Mouse (Mus musculus) kidney, postnatal 36 days (tissue): ENCODE measurements around the gene Inpp5k.

ENCODE experiments used
- DNase-seq, 2 experiments: peaks; one replicate each; pipeline ENCODE4 v3.0.0; 2021 to 2022; ENCODE audit warnings: mixed read lengths in 2 of 2

Gene Inpp5k

DNA sequence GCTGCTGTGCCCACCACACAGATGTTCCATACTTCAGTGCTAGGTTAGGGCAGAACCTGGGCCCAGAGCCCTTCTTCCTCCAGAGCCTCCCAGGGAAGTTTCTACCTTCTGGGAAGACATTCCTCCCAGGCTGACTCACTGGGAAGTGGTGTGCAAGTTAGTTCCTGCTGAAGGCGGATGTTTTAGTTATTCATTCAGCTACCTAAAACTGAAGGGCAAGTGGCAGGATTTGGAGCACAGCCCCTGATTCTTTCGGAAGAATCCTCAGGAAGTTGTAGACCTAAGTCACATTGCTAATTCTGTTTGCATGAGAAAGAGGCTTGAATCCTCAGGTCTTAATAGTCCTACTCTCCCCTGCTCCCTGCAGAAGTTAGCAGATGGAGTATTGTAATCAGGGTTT, 9.4 kb upstream of the Inpp5k start:
- DNase-seq = peak in 1 of 2 experiments; percentile 14

DNA sequence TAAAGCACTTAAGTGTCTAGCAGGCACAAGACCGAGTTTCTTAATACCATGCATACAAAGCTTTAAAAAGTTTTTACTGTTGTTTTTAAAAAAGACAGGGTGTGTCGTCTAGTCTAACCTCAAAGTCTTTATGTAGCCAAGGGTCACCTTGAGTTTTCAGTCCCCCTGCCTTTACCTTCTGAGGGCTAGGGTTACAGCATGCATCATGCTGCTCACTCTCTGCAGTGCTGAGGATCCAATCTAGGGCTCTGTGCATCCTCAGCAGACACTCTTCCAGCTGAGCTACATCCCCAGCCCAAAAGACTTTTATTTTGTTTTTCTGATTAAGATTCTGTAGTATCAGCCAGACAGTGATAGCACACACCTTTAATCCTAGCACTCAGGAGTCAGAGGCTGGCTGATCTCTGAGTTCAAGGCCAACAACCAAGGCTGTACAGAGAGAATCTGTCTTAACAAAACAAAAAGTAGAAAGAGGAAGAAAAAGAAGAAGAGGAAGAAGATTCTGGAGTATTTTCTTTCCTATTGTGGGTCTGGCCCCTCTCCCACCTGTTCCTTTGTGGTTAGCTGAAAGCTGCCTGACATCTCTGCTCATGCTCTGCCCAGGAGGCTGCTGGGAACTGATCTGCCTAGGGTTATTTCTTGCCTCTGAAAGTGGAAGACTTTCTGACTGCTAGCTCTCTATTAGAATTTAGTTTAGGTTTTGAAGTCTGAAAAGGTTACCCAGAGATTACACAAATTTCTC, 8.0 kb upstream of the Inpp5k start:
- DNase-seq = no peak

- DNase-seq = no peak
Measured at GRCm38 (mm10) chr11:75624102-75624554, 6.7 kb upstream of the Inpp5k start.

DNA sequence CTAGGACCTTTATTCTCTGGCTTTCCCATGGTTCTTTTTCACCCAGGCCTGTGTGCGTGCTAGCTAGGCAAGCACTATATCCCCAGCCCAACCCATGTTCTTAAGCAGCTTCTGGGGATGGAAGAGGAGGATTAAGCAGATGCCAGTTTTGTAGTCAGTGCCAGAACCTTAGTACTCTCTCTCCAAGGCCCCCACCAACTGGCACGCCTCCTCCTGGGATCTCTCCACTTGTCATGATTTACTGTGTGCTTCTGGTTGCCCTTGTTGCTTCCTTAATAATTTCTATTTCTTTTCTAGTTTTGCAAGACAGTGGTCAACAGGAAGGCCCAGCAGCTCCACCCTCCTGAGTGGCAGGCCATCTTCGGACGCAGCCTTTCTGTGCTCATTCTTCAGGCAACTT, 5.0 kb upstream of the Inpp5k start:
- DNase-seq = peak; percentile 57 to 60

DNA sequence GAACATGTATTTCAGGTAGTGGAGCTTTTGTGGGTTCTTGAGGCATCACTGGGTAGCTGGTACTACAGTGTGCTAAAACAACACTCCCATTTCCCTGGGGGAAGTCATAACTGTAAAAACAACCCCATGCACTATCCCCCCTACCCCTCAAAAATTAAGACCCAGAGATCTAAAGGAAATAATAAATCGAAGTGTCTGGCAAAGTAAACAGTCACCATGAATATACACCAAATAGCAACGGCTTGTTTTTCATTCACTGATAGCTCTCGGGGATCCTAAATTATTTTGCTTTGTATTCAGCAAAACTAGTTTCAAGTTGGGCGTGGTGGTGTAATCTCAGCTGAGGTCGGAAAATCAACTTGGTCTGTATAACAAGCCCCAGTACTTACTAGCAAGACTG, 690 bp upstream of the Inpp5k start:
- DNase-seq = no peak

DNA sequence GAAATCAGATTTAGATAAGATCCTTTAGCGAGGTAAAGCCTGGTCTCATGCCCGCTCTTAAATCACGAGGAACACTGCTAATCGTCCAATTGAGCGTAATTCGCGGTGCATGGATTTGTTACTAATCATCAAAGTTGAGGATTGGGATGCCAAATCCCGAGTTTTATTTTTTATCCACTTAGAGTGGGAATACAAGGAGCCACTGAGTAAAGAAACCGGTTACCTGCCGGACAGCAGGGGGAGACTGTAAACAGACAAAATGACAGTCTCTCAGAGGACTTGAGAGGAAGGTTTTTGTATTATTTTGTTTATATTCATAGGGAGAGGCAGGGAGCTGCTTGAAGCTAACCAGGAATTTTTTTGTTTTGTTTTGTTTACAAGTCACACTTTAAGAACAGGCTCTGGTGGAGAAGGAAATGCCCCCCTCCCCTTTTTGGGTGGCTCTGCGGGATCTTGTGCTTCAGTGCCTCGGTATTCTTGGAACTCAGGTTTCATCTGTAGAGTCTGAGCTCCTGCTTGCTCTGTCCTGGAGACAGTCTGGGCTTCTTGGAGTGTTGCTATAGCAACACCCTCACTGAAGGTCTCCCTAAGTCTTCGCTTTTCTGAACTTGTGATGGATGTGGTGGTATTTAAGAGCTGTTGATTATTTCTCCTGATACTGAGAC, 905 bp downstream of the Inpp5k start:
- DNase-seq = peak; percentile 66 to 74

DNA sequence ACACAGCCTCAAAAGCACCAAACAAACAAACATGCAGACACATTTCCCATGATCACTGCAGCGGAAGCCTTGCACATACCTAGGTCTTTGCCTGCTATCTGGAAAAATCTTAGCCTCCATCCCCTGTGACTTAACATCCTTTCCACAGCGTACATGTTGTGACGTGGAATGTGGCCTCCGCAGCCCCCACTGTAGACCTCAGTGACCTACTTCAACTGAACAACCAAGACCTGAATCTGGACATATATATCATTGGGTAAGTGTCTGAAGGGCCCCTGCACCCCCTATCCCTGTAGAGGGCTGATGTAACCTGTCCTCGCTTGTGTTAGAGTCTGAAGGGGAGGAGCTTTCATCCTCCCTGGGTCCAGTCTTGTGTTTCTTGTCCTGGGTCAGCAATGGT, 2.1 kb downstream of the Inpp5k start:
- no peak for DNase-seq

- DNase-seq = no peak
Measured at GRCm38 (mm10) chr11:75634801-75635200, 4.0 kb downstream of the Inpp5k start.

DNA sequence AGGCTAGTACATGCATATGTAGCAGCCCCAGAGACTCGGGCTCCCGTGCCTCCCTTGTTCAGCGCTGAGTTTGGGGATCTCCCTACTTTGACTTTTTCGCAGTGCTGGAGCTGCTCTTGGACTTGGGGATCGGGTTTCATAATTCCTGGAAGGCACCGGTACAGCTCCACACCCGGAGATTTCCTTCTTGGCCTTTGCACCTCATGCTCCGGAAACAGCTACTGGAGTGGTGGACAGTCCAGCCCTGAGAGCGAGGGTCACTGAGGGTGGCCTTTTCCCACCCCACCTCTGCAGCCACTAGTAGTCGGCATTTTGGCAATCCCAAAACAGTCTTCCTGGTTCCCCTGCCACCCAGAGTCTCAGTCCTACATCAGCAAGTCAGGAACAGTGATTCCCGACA, 4.5 kb downstream of the Inpp5k start:
- DNase-seq = peak; percentile 77 to 87

- no peak for DNase-seq
Measured at GRCm38 (mm10) chr11:75643323-75643722, 12.5 kb downstream of the Inpp5k start.

GRCm38 (mm10) chr11:75644684-75645083, 13.9 kb downstream of the Inpp5k start:
- no peak for DNase-seq

GRCm38 (mm10) chr11:75647681-75648211, 17.0 kb downstream of the Inpp5k start:
- no peak for DNase-seq

DNA sequence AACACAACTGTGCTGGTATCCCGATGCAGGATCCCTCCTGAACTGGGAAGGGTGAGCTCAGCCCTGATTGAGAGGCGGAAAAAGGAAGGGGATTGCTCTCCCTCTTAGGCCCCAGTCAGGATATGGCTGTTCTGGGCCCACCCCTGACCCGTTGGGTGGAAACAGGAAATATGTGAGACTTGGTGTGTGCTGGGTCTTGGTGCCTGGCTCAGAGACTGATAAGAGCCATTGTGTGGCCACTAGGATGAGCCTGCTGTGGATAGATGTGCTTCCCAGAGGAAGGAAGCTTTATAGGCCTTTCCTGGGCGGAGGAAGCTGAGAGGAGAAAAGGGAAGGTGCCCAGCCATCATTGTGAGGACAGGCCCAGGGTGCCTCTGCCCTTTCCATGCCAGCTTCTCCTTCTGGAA, 18.4 kb downstream of the Inpp5k start:
- DNase-seq = peak; percentile 66 to 77

- peak; percentile 72 to 76 for DNase-seq
Measured at GRCm38 (mm10) chr11:75650311-75650710, 19.5 kb downstream of the Inpp5k start, which contains the start of gene Myo1c. TSS of gene Myo1c (plus strand) at chr11:75650504.

GRCm38 (mm10) chr11:75650958-75651425, 20.2 kb downstream of the Inpp5k start:
- no peak for DNase-seq

GRCm38 (mm10) chr11:75651426-75652221, 20.8 kb downstream of the Inpp5k start:
- peak; percentile 89 to 92 for DNase-seq

- peak; percentile 87 to 92 for DNase-seq
Measured at GRCm38 (mm10) chr11:75652222-75652941, 21.6 kb downstream of the Inpp5k start.

DNA sequence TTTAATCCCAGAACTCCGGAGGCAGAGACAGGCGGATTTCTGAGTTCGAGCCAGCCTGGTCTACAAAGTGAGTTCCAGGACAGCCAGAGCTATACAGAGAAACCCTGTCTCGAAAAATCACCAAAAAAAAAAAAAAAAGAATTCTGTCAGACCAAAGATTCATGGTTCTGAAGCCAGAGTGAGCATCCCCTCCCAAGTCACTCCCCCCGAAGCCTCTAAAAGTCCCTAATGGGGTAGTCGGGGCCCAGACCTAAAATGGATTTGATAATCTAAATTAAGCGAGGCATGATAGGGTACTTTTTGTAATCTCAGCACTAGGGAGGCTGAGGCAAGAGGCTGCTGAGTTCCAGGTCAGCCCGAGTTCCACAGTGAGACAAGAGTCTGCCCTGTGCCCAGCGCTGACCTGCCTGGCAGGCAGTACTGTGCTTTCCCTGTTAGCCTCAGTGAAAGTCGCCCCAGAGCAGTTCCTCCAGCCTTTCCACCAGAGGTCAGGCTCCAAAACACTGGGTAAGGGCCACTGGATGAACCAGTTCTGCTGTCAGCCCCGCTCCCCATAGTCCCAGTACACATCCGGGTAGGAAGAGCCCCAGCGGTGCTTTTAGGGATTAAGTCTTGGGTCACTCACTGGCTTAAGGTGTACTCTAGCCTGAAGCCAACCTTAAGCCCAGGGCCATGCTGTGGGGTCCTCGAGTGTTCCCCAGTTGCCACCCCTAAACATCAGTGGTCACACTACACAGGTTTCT, 22.3 kb downstream of the Inpp5k start:
- peak; percentile 71 for DNase-seq

DNA sequence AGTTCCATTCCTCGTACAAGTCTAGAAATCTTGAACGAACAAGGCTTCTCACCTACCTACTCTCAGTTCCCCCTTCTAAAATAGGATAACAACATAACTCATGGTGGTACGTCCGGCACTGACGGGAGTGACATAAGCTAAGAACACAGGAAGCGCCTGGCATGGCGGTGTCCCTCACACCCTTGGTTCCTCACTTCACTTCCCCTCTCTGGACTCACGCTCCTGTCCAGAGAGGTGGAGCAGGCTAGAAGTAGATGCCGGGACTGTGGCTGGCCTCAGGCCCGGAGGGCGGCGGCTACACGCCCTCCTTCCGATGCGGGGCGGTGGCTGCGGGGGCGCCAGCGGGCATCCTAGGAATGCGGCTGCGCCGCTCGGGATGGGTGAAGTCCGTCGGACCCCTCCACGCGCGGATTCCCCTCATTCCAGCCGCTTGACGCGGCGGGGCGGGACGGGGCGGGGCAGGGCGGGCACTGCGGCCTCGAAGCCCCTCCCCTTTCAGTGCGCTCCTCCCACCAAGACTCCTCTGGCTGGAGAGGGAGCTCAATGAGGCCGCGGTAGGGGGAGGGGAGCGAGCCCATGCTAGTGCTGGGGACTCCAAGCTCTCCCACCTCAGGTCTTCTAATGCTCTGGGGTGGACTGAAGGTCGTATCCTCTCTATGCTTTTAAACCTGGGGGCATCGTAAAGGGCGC, 23.1 kb downstream of the Inpp5k start:
- peak; percentile 92 to 94 for DNase-seq

DNA sequence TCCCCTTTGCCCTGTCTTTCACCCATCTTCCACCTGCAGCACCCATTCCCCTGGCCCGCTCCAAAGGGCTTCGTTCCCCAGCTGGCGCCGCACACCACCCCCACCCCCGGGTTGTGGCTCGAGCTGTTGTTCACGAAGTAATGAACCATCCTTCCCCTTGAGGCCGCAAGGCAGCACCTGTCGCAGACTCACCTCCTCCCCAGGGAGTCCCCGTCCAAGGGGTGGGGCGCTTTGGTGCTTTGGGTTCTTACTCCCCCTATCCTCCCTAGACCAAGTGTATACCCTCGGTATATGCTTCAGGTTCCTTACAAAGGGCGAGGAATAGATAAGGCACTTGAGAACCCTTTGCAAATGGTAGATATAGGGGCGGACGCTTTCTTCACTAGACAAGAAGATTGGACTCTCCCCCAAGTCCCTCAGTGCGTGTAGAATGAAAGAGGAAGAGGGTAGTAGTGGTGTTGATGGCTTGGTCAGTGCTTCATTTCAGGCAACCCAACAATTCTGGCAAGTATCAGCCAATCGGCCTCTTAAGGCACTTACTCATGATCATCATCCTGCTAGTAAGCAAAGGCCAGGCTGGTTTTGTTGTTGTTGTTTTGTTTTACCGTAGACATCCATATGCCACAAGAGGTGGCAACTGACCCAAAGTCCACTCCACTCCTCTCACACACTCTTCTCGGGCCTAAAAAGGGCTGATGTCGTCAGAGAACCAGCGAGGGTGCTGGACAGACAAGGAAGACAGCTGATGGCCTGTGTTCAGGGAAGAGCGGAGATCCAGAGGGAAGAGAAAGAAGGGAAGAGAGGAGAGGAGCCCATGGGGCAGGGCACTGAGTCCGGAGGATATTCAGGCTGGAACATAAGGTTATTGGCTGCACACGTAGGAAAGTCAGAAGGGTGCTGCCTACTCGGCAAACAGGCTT, 23.9 kb downstream of the Inpp5k start:
- no peak for DNase-seq
